Mouse (Mus musculus): ENCODE measurements at regions not wholly inside any gene's neighbourhood (a gene's known extent, or its start where the extent isn't known, plus 50 kb on each side); places are given as distances from the start of the nearest gene placed in this dataset.

GRCm38 (mm10) chr10:124733103-124733502 lies 656.2 kb downstream of the Slc16a7 start:
- DNase-seq = no peak

GRCm38 (mm10) chr10:124732342-124732741 lies 656.9 kb downstream of the Slc16a7 start:
- DNase-seq = no peak

GRCm38 (mm10) chr10:124731219-124731836 lies 657.9 kb downstream of the Slc16a7 start:
- DNase-seq = no peak

- no peak for DNase-seq
Observed at GRCm38 (mm10) chr10:124712647-124713046, 676.6 kb downstream of the Slc16a7 start.

GRCm38 (mm10) chr10:124710954-124711353 lies 678.3 kb downstream of the Slc16a7 start:
- no peak for DNase-seq

GRCm38 (mm10) chr10:124709832-124710231 lies 679.4 kb downstream of the Slc16a7 start:
- peak; percentile 13 for DNase-seq

GRCm38 (mm10) chr10:124706642-124707041 lies 682.6 kb downstream of the Slc16a7 start:
- DNase-seq = no peak

Data from adrenal gland, postnatal 14 days (tissue).